Mouse (Mus musculus) heart, postnatal 0 days (tissue): ENCODE data around the gene Gm42420.

ENCODE experiments used
- CTCF ChIP-seq: IDR thresholded peaks from 2 replicates; pipeline ENCODE4 v1.5.1; 2016; ENCODE audit warnings: antibody characterized with exemption, control low read depth, low read depth
- EP300 ChIP-seq: IDR thresholded peaks from 2 replicates; pipeline ENCODE4 v1.6.1; 2016; ENCODE audit warnings: antibody characterized with exemption, low read depth

DNA sequence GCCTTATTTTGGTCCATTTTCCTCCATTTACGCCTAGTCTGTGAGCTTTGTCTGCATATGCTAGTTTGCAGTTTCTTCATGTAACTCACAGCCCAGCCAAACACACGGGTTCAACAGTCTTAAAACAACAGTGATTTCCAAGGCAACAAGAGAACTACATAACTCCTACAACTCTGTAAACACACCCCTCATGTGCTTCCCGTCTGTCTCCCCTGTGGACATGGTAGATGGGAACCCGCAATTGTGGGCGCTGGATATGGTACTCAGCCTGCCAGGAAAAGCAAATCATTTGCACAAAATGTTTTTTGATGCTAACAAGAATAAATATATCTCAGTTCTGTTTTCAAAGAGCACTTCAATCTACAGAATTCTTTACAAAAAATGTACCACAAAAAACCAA is 19.0 kb downstream of the Gm42420 start:
- TF ChIP-seq CTCF (no peak), EP300 (no peak)
